In the genomic region with DNA sequence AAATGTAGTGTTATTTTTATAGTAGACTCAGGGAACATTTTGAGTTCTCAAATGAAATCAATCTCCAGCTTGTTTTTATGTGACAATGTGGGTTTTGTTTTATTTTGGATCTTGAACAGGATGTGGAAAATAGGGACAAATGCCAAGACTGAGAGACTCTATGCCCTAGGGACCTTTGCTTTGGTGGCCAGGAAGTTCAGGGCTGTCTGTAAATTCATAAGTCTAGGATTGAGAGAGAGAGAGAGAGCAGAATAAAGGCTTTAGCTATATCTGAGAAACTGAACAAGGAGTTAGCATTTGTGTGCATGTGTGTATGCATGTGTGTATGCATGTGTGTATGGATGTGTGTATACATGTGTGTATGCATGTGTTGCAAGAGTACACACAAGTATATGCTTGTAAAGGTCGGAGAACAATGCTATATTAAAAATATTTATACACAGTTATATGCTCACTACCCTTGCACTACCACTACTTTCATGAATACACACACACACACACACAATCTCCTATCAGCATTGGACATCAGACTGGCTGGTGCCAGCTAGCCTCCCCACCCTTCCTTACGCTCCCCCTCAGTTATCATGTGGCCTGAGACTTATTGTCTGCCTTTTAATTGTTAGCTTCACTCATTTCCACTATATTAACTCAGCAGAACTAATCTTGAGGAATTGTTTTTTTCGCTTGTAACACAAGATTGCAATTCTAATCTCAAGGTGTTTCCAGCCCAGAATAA, we compare ENCODE assay signal across 11 mouse cellular contexts. TPM values are rescaled to one million over a fixed set of nuclear protein-coding genes. Genes with fewer than 3 reads are reported as not detected.
A peak's percentile ranks its signal among the peaks of the same experiment; 100 is the strongest.
DNase-seq lines count a peak whose midpoint lies in the region; ATAC-seq lines count a peak whose summit lies in the region.
"Had no signal": no experiment of that assay in that cellular context is flagged by ENCODE, and none has a peak within 500 bp of the region (broad histone marks: within the 10 kb centered on the region; RNA-seq: fewer than 3 reads in every experiment).

No protein-coding gene starts in this region.

- no peaks in the 10 kb centered on the region for H3K36me3 ChIP-seq in limb, embryonic 13.5 days

- H3K9me3 ChIP-seq in limb, embryonic 13.5 days, result no peaks in the 10 kb centered on the region

- intact Hi-C loops in heart, postnatal 14 days (cut with DNase I), result loop anchor here (5.0 kb wide), 1 partner anchor 112 kb away; no protein-coding TSS in a partner anchor

- peak; percentile 54; the same call in 1 of the 2 replicates for ATAC-seq in limb, embryonic 13.5 days (ENCODE audit: low FRiP score, low read depth)
- ATAC-seq in monocyte, adult 5-6 weeks (replicated peaks; ENCODE audit: insufficient number of reproducible peaks, low FRiP score, low TSS enrichment, poor library complexity, severe bottlenecking), result no peak
- ATAC-seq: forebrain, postnatal 0 days had no signal

- no peaks in the 10 kb centered on the region for H3K27me3 ChIP-seq in limb, embryonic 13.5 days
- H3K27me3 ChIP-seq: megakaryocyte, embryonic 14.5 days had no signal

- 75% methylated on average over 3 of the region's 3 CpGs for WGBS in limb, embryonic 13.5 days

- DNase-seq in gastrocnemius, adult 18-20 months (ENCODE audit: low spot score), result peak; percentile 24
- no peak for DNase-seq in gastrocnemius, postnatal 10 days
- DNase-seq in brain, adult 2 months (ENCODE audit: low read depth, low spot score), result peak; percentile 52
- peak; percentile 11 to 52 for DNase-seq in heart, postnatal 14 days
- no peak for DNase-seq in frontal cortex, postnatal 36 days (ENCODE audit: low spot score in 2 of 2)
- DNase-seq in spleen, postnatal 4 days (ENCODE audit: low spot score in 2 of 2), result no peak
- DNase-seq: cerebellum, adult 9-11 months; forebrain, postnatal 0 days had no signal

- peak overlapping the region; percentile 55; the same call in 1 of the 2 replicates for H3K27ac ChIP-seq in limb, embryonic 13.5 days

- no peak overlapping the region for H3K4me2 ChIP-seq in limb, embryonic 13.5 days (replicated peaks)

- H3K9ac ChIP-seq in limb, embryonic 13.5 days, result no peak overlapping the region
- H3K9ac ChIP-seq: forebrain, postnatal 0 days had no signal

- H3K4me1 ChIP-seq in limb, embryonic 13.5 days, result peaks cover 9% of the 10 kb centered on the region
- H3K4me1 ChIP-seq: megakaryocyte, embryonic 14.5 days had no signal

- H3K4me3 ChIP-seq in limb, embryonic 13.5 days, result no peak overlapping the region
- H3K4me3 ChIP-seq: megakaryocyte, embryonic 14.5 days had no signal

RNA-seq across cellular contexts. Expression of gene Tm4sf1, which starts 33.5 kb away (rescaled TPM):
- total RNA-seq in gastrocnemius, adult 18-20 months (2021), result 10 to 100 TPM; 10.0 to 24.2 TPM
- total RNA-seq in gastrocnemius, postnatal 10 days (2021), result 10 to 100 TPM; 41.6 to 42.4 TPM
- 100 to 1,000 TPM in 1 of 2 experiments, 10 to 100 TPM in 1; 93.6 to 121 TPM for total RNA-seq in heart, postnatal 14 days (2021)
- polyA plus RNA-seq in limb, embryonic 13.5 days (2015; fragmentation: Nextera tagmentation; extraction: Ambion mirVana), result 53.1 and 59.8 TPM in 2 replicates
- not detected in 3 replicates for total RNA-seq in monocyte, adult 5-6 weeks (2017)

Comparison
In these comparisons a context has a peak if more than half of its experiments do, and no peak if none do; other contexts are left out.
1. DNase-seq: peak in gastrocnemius, adult 18-20 months (single experiment), brain, adult 2 months (single experiment) and heart, postnatal 14 days (2 of 2); none in gastrocnemius, postnatal 10 days (single experiment), frontal cortex, postnatal 36 days (0 of 2) and spleen, postnatal 4 days (0 of 2).
2. RNA of gene Tm4sf1, which starts 33.5 kb away (total RNA-seq): 93.6 to 121 TPM in heart, postnatal 14 days, 41.6 to 42.4 TPM in gastrocnemius, postnatal 10 days and 10.0 to 24.2 TPM in gastrocnemius, adult 18-20 months; not detected in monocyte, adult 5-6 weeks; every median in the first group is over 10 times any median in the second.